9 mouse cellular contexts compared by ENCODE assay signal in the genomic region with DNA sequence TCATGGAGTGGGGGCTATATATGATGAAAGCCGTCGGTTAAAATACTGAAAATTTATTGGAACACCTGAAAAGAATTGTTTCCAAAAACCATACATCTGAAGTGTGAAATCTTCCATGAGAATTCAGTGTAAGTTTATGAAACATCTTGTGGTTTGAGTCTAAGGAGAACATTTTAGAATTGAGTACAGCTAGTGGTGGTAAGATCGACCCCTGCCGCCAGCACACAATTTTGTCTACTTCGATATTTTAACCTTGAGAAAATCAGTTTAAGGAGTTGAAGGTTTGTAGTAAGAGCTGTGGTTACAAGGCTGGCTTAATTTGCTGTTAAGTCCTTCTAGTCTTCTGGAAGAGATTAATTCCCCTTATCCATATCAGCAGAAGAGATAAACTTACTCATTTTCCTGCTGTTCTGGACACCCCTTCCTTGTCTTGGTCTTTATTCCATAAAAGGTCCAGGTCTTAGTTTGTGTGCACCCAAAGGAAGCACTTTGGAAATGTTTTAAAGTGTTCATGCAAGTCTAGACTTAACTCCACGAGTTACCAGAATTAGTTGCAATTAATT. TPM values are rescaled to one million over a fixed set of nuclear protein-coding genes. Genes with fewer than 3 reads are reported as not detected.
A peak's percentile ranks its signal among the peaks of the same experiment; 100 is the strongest.
DNase-seq lines count a peak whose midpoint lies in the region; ATAC-seq lines count a peak whose summit lies in the region.
"Had no signal": no experiment of that assay in that cellular context is flagged by ENCODE, and none has a peak within 500 bp of the region (broad histone marks: within the 10 kb centered on the region; RNA-seq: fewer than 3 reads in every experiment).

No protein-coding gene starts in this region.

- WGBS in kidney, embryonic 14.5 days = under 1% methylated on average over 6 of the region's 6 CpGs
- WGBS in forebrain, embryonic 16.5 days = 2% methylated on average over 6 of the region's 6 CpGs
- WGBS in midbrain, embryonic 11.5 days = 5% methylated on average over 6 of the region's 6 CpGs

- no peaks in the 10 kb centered on the region for H3K36me3 ChIP-seq in kidney, embryonic 14.5 days (ENCODE audit: control insufficient read depth, insufficient read depth, low read length)
- H3K36me3 ChIP-seq in forebrain, embryonic 16.5 days (ENCODE audit: control insufficient read depth, insufficient read depth) = no peaks in the 10 kb centered on the region
- H3K36me3 ChIP-seq in midbrain, embryonic 11.5 days (ENCODE audit: control insufficient read depth, insufficient read depth, low read length) = no peaks in the 10 kb centered on the region

- no peak for ATAC-seq in kidney, embryonic 14.5 days (ENCODE audit: low FRiP score, low TSS enrichment)
- ATAC-seq in forebrain, embryonic 16.5 days = no peak
- ATAC-seq in midbrain, embryonic 11.5 days (ENCODE audit: low FRiP score) = no peak

- no peak for DNase-seq in kidney, postnatal 36 days
- peak; percentile 26 for DNase-seq in MN1 (ENCODE audit: low spot score)
- DNase-seq in midbrain, embryonic 11.5 days (ENCODE audit: low spot score, missing footprints) = no peak
- no peak for DNase-seq in layer of hippocampus, postnatal 25 days (ENCODE audit: extremely low spot score in 1 of 2, low spot score in 1 of 2)
- DNase-seq in right cerebral cortex, postnatal 14 days = no peak
- DNase-seq in layer of hippocampus, postnatal 10 days (ENCODE audit: low spot score in 2 of 2) = no peak

- H3K4me3 ChIP-seq in kidney, embryonic 14.5 days (ENCODE audit: low read length) = peak overlapping the region; percentile 95
- H3K4me3 ChIP-seq in forebrain, embryonic 16.5 days (replicated peaks; ENCODE audit: low read length) = peak overlapping the region; percentile 99
- H3K4me3 ChIP-seq in midbrain, embryonic 11.5 days (ENCODE audit: low read depth, low read length) = peak overlapping the region; percentile 91

- peak overlapping the region; percentile 59 for H3K4me2 ChIP-seq in kidney, embryonic 14.5 days (replicated peaks; ENCODE audit: low read depth, low read length)
- H3K4me2 ChIP-seq in forebrain, embryonic 16.5 days (ENCODE audit: low read length) = peak overlapping the region; percentile 82
- peak overlapping the region; percentile 73 for H3K4me2 ChIP-seq in midbrain, embryonic 11.5 days

- peak overlapping the region; percentile 99; the same call in 1 of the 2 replicates for H3K27ac ChIP-seq in kidney, embryonic 14.5 days (ENCODE audit: low read depth, low read length)
- H3K27ac ChIP-seq in forebrain, embryonic 16.5 days (ENCODE audit: low read length) = no peak overlapping the region
- no peak overlapping the region; the same call in 1 of the 2 replicates for H3K27ac ChIP-seq in midbrain, embryonic 11.5 days (ENCODE audit: low read depth, low read length)

- H3K27me3 ChIP-seq in kidney, embryonic 14.5 days (ENCODE audit: control insufficient read depth, insufficient read depth, low read length) = no peaks in the 10 kb centered on the region
- H3K27me3 ChIP-seq in forebrain, embryonic 16.5 days (replicated peaks; ENCODE audit: control insufficient read depth, insufficient read depth, low read length) = no peaks in the 10 kb centered on the region
- no peaks in the 10 kb centered on the region; the same call in 1 of the 2 replicates for H3K27me3 ChIP-seq in midbrain, embryonic 11.5 days (ENCODE audit: control insufficient read depth, insufficient read depth, low read length)

- peak overlapping the region; percentile 98 for H3K9ac ChIP-seq in kidney, embryonic 14.5 days (ENCODE audit: low read depth, low read length)
- peak overlapping the region; percentile 99 for H3K9ac ChIP-seq in forebrain, embryonic 16.5 days (replicated peaks; ENCODE audit: low read depth, low read length)
- peak overlapping the region; percentile 99 for H3K9ac ChIP-seq in midbrain, embryonic 11.5 days (ENCODE audit: low read length)

- H3K4me1 ChIP-seq in kidney, embryonic 14.5 days (ENCODE audit: control insufficient read depth, insufficient read depth, low read length) = peaks cover 2% of the 10 kb centered on the region; the same call in 1 of the 2 replicates
- H3K4me1 ChIP-seq in forebrain, embryonic 16.5 days (replicated peaks; ENCODE audit: control insufficient read depth, insufficient read depth, low read length) = peaks cover 14% of the 10 kb centered on the region
- peaks cover 12% of the 10 kb centered on the region for H3K4me1 ChIP-seq in midbrain, embryonic 11.5 days (ENCODE audit: control insufficient read depth, insufficient read depth, low read length)

- no peaks in the 10 kb centered on the region for H3K9me3 ChIP-seq in kidney, embryonic 14.5 days (ENCODE audit: control insufficient read depth, low read length)
- H3K9me3 ChIP-seq in forebrain, embryonic 16.5 days (ENCODE audit: control insufficient read depth, low read length) = no peaks in the 10 kb centered on the region
- no peaks in the 10 kb centered on the region for H3K9me3 ChIP-seq in midbrain, embryonic 11.5 days (ENCODE audit: control insufficient read depth, low read length)

RNA-seq across cellular contexts. Expression of gene Hif1a, which starts 7.9 kb away (rescaled TPM):
- polyA plus RNA-seq in kidney, embryonic 14.5 days (2014; fragmentation: Nextera tagmentation; extraction: Ambion mirVana) = 64.9 and 114 TPM in 2 replicates
- 74.5 and 89.2 TPM in 2 replicates for polyA plus RNA-seq in forebrain, embryonic 16.5 days (2015; fragmentation: Nextera tagmentation; extraction: Ambion mirVana)
- polyA plus RNA-seq in midbrain, embryonic 11.5 days (2014; fragmentation: Nextera tagmentation; extraction: Ambion mirVana) = 130 and 147 TPM in 2 replicates
- 10 to 100 TPM; 55.5 to 59.9 TPM for total RNA-seq in layer of hippocampus, postnatal 25 days (2021)
- 10 to 100 TPM; 62.4 to 64.4 TPM for total RNA-seq in layer of hippocampus, postnatal 10 days (2021)

RNA-seq across cellular contexts. Expression of gene Gm49321, which starts 28.4 kb away (rescaled TPM):
- 8.7 and 13.9 TPM in 2 replicates for polyA plus RNA-seq in kidney, embryonic 14.5 days (2014; fragmentation: Nextera tagmentation; extraction: Ambion mirVana)
- 24.9 and 25.9 TPM in 2 replicates for polyA plus RNA-seq in forebrain, embryonic 16.5 days (2015; fragmentation: Nextera tagmentation; extraction: Ambion mirVana)
- polyA plus RNA-seq in midbrain, embryonic 11.5 days (2014; fragmentation: Nextera tagmentation; extraction: Ambion mirVana) = 16.0 and 16.1 TPM in 2 replicates
- 10 to 100 TPM in 1 of 2 experiments, 1 to 10 TPM in 1; 8.6 to 12.1 TPM for total RNA-seq in layer of hippocampus, postnatal 25 days (2021)
- 10 to 100 TPM in 1 of 2 experiments, 1 to 10 TPM in 1; 4.9 to 12.5 TPM for total RNA-seq in layer of hippocampus, postnatal 10 days (2021)
- polyA plus RNA-seq: testis, adult 2 months had no signal

RNA-seq across cellular contexts. Expression of gene Snapc1, which starts 55.2 kb away (rescaled TPM):
- polyA plus RNA-seq in kidney, embryonic 14.5 days (2014; fragmentation: Nextera tagmentation; extraction: Ambion mirVana) = 15.1 and 16.1 TPM in 2 replicates
- polyA plus RNA-seq in forebrain, embryonic 16.5 days (2015; fragmentation: Nextera tagmentation; extraction: Ambion mirVana) = 42.4 and 43.9 TPM in 2 replicates
- 23.1 and 26.6 TPM in 2 replicates for polyA plus RNA-seq in midbrain, embryonic 11.5 days (2014; fragmentation: Nextera tagmentation; extraction: Ambion mirVana)
- total RNA-seq in layer of hippocampus, postnatal 25 days (2021) = 10 to 100 TPM; 31.4 to 36.7 TPM
- 10 to 100 TPM; 27.4 to 34.5 TPM for total RNA-seq in layer of hippocampus, postnatal 10 days (2021)
